Mouse (Mus musculus) inflammation-experienced regulatory T-cells (primary cell): Measurements from ENCODE around the gene Gm10645. TPM values are rescaled to one million over a fixed set of nuclear protein-coding genes. Genes with fewer than 3 reads are reported as not detected.

Source experiments
- polyA plus RNA-seq, 2 experiments: library from polyadenylated mRNA; unstranded; fragments of 100-300 nt; shearing (Covaris generic); gene quantifications; one replicate each; pipeline ENCODE4 v1.2.1; 2017

Gm10645 gene
- polyA plus RNA-seq, result not detected

GRCm38 (mm10) chr8:83165931-83166867 lies at the start of gene Gm10645:
TSS of gene Gm10645 (minus strand) at chr8:83166170.

GRCm38 (mm10) chr8:83165235-83165930 lies 587 bp downstream of the Gm10645 start, which contains the start of gene Tbc1d9:
TSS of gene Tbc1d9 (plus strand) at chr8:83165352.

Other genes starting within 250 kb of the Gm10645 start
- gene Tbc1d9, start 818 bp downstream of the Gm10645 start, polyA plus RNA-seq, result under 1 TPM; 0.20 to 0.24 TPM
- gene Ucp1, start 124.2 kb upstream of the Gm10645 start, polyA plus RNA-seq, result under 1 TPM in 1 of 2 experiments, not detected in 1; 0.28 TPM
- 10 to 100 TPM; 10.1 to 23.1 TPM for gene Elmod2, start 166.3 kb upstream of the Gm10645 start, polyA plus RNA-seq
- under 1 TPM; 0.12 to 0.93 TPM for gene Mgat4d, start 182.3 kb upstream of the Gm10645 start, polyA plus RNA-seq
- not detected for gene Clgn, start 223.7 kb upstream of the Gm10645 start, polyA plus RNA-seq